Mouse (Mus musculus) intestine, postnatal 0 days (tissue): ENCODE measurements around the gene Trak1. TPM values are rescaled to one million over a fixed set of nuclear protein-coding genes. Genes with fewer than 3 reads are reported as not detected.

Source experiments
- ATAC-seq: fragments of 200-750 bp; cut with Nextera tagmentation; 2 replicates; pipeline ENCODE4 v1.8.0; 2017; ENCODE audit warnings: mild to moderate bottlenecking, moderate TSS enrichment, moderate library complexity
- H3K27ac ChIP-seq: fragments of 300-500 bp; sonication (generic); 2 replicates; pipeline ENCODE4 v1.5.1; 2014; ENCODE audit warnings: mild to moderate bottlenecking, low read depth, low read length, moderate library complexity
- H3K27me3 ChIP-seq: fragments of 300-500 bp; sonication (generic); replicated peaks from 2 replicates; pipeline ENCODE4 v1.6.1; 2014; ENCODE audit warnings: low read length, mixed read lengths; ENCODE audit not compliant: control insufficient read depth, insufficient read depth
- H3K36me3 ChIP-seq: fragments of 300-500 bp; sonication (generic); 2 replicates; pipeline ENCODE4 v1.6.1; 2014; ENCODE audit warnings: mild to moderate bottlenecking, moderate library complexity; ENCODE audit not compliant: control insufficient read depth, insufficient read depth
- H3K4me1 ChIP-seq: fragments of 300-500 bp; sonication (generic); replicated peaks from 2 replicates; pipeline ENCODE4 v1.6.1; 2014; ENCODE audit warnings: antibody characterized with exemption, low read length, mixed read lengths; ENCODE audit not compliant: control insufficient read depth, insufficient read depth
- H3K4me2 ChIP-seq: fragments of 300-500 bp; sonication (generic); replicated peaks from 2 replicates; pipeline ENCODE4 v1.6.1; 2014; ENCODE audit warnings: low read depth, mild to moderate bottlenecking, moderate library complexity
- H3K4me3 ChIP-seq: fragments of 300-500 bp; sonication (generic); 2 replicates; pipeline ENCODE4 v1.5.1; 2014; ENCODE audit warnings: low read depth, low read length
- H3K9ac ChIP-seq: fragments of 300-500 bp; sonication (generic); 2 replicates; pipeline ENCODE4 v1.6.1; 2014; ENCODE audit warnings: mild to moderate bottlenecking, low read depth, low read length
- H3K9me3 ChIP-seq: fragments of 300-500 bp; sonication (generic); 2 replicates; pipeline ENCODE4 v1.6.1; 2016; ENCODE audit warnings: mixed run types; ENCODE audit not compliant: control insufficient read depth
- CTCF ChIP-seq: sonication (generic); IDR thresholded peaks from 2 replicates; pipeline ENCODE4 v1.5.1; 2016; ENCODE audit warnings: low read depth, mild to moderate bottlenecking, control low read depth, antibody characterized with exemption, moderate library complexity
- WGBS: fragments of 180-500 bp; shearing (Covaris S2); extraction: QIAGEN DNeasy Blood & Tissue Kit; methylation state at CpG from one replicate; pipeline ENCODE4 v1.1.7; 2014; 5-methylcytosine and 5-hydroxymethylcytosine counted together
- polyA plus RNA-seq: library from polyadenylated mRNA; unstranded; fragments of >200 nt; fragmentation: Nextera tagmentation; extraction: Ambion mirVana; gene quantifications from 2 replicates; pipeline ENCODE4 v1.2.1, GENCODE M21; 2015

Trak1 gene
- polyA plus RNA-seq, 1 experiment from 2014 or later: 16.3 TPM

- peak overlapping the region; percentile 68 for H3K4me2 ChIP-seq
- peak; percentile 61 for ATAC-seq
These were observed 17.3 kb downstream of the Trak1 start for GRCm38 (mm10) chr9:121314541-121315152.

GRCm38 (mm10) chr9:121315901-121316595, 18.7 kb downstream of the Trak1 start:
- Histone ChIP-seq H3K27me3 (no peaks in the 10 kb centered on the region), H3K9me3 (no peaks in the 10 kb centered on the region), H3K4me3 (no peak overlapping the region), H3K4me1 (peaks cover 30% of the 10 kb centered on the region; the same call in 1 of the 2 replicates), H3K27ac (peak overlapping the region; percentile 95), H3K4me2 (no peak overlapping the region), H3K9ac (no peak overlapping the region), H3K36me3 (0 out of 2 replicates have a peak, but pooled peaks cover 4% of the 10 kb centered on the region)
- WGBS: 74% methylated on average over 4 of the region's 4 CpGs
- no peak for TF ChIP-seq CTCF
- ATAC-seq: no peak

More at GRCm38 (mm10) chr9:121314541-121315152, 17.3 kb downstream of the Trak1 start:
- peak overlapping the region; percentile 29 for H3K4me3 ChIP-seq
- TF ChIP-seq CTCF: no peak
- H3K27ac ChIP-seq: peak overlapping the region; percentile 95
- H3K4me1 ChIP-seq: peaks cover 26% of the 10 kb centered on the region; the same call in 1 of the 2 replicates
- no peaks in the 10 kb centered on the region for H3K9me3 ChIP-seq
- H3K9ac ChIP-seq: peak overlapping the region; percentile 53
- WGBS: 1% methylated on average over 14 of the region's 14 CpGs
- H3K36me3 ChIP-seq: 0 out of 2 replicates have a peak, but pooled peaks cover 4% of the 10 kb centered on the region
- no peaks in the 10 kb centered on the region for H3K27me3 ChIP-seq

DNA sequence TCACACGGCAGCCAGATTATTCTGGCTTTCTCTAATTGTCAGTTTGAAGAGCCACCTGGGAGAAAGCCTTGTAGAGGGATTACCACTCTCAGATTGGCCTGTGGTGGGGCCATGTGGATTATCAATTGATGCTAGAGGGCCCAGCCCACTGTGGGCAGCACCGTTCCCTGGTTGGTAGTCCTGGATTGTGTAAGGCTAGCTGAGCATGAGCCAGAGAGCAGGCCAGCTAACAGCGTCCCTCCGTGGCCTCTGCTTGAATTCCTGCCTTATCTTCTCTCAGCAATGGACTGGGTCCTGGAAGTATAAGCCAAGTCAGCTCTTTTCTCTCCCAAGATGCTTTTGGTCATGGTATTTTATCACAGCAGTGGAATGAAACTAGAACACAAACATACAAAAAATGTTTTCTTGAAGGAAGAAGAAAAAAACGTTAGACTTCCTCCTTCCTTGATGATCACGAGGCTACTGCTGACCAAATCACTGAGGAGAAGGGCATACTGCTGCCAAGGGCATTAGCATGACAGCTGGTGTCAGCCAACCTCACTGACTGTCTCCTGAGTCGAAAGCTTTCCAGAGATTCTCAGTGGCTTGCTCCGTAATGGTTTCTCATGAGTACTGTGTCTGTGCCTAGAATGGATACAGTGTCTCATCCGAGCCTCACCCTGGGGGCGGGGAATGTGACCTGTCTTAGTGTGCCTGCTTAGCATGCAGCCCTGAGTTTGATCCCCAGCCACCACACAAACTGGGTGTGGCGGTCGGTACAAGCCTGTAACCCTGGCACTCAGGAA, 19.5 kb downstream of the Trak1 start:
- peak overlapping the region; percentile 95 for H3K27ac ChIP-seq
- H3K4me3 ChIP-seq: no peak overlapping the region
- H3K4me1 ChIP-seq: peaks cover 30% of the 10 kb centered on the region; the same call in 1 of the 2 replicates
- H3K9ac ChIP-seq: no peak overlapping the region
- H3K36me3 ChIP-seq: 0 out of 2 replicates have a peak, but pooled peaks cover 4% of the 10 kb centered on the region
- H3K9me3 ChIP-seq: no peaks in the 10 kb centered on the region
- H3K4me2 ChIP-seq: no peak overlapping the region
- 29% methylated on average over 12 of the region's 12 CpGs for WGBS
- H3K27me3 ChIP-seq: no peaks in the 10 kb centered on the region
- TF ChIP-seq CTCF: peak; percentile 56
- peak; percentile 52 for ATAC-seq

- Histone ChIP-seq H3K4me3 (no peak overlapping the region), H3K4me1 (0 out of 2 replicates have a peak, but pooled peaks cover 19% of the 10 kb centered on the region), H3K9me3 (no peaks in the 10 kb centered on the region), H3K4me2 (no peak overlapping the region), H3K9ac (no peak overlapping the region), H3K27me3 (no peaks in the 10 kb centered on the region), H3K36me3 (0 out of 2 replicates have a peak, but pooled peaks cover 4% of the 10 kb centered on the region), H3K27ac (no peak overlapping the region)
- WGBS: 69% methylated on average over 10 of the region's 10 CpGs
- no peak for ATAC-seq
- no peak for TF ChIP-seq CTCF
These were observed 22.1 kb downstream of the Trak1 start for GRCm38 (mm10) chr9:121319323-121319966.

DNA sequence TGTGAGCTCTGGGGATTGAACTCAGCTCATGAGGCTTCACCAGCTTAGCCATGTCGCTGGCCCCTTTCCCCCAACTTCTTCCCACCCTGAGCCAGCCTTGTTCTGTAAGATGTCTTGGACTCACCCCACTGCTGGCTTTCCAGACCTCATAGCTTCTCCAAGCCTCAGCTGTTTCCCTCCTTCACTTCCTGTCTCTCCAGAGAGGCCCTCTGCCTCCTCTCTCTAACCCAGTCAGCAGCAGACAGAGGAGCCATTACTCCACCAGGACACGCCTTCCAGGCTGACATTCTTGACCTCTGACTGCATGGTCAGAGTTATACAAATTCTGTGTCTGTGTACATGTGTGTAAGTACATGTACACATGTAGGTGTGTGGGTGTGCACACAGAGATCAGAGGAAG, 23.1 kb downstream of the Trak1 start:
- no peak for TF ChIP-seq CTCF
- H3K9me3 ChIP-seq: no peaks in the 10 kb centered on the region
- no peak overlapping the region for H3K4me2 ChIP-seq
- H3K4me1 ChIP-seq: 0 out of 2 replicates have a peak, but pooled peaks cover 19% of the 10 kb centered on the region
- peak overlapping the region; percentile 64 for H3K27ac ChIP-seq
- H3K4me3 ChIP-seq: no peak overlapping the region
- H3K27me3 ChIP-seq: no peaks in the 10 kb centered on the region
- 0 out of 2 replicates have a peak, but pooled peaks cover 4% of the 10 kb centered on the region for H3K36me3 ChIP-seq
- H3K9ac ChIP-seq: no peak overlapping the region
- WGBS: 65% methylated on average over 2 of the region's 2 CpGs
- ATAC-seq: no peak
